Mouse (Mus musculus) 416B (cell line): Measurements from ENCODE around the gene Pold2.
"Not testable (repeated sequence)": the region's sequence is repeated elsewhere in the genome, so short reads cannot be mapped to it uniquely, and the experiment has no call there.

ENCODE experiments used
- DNase-seq: peaks from one replicate; pipeline ENCODE4 v3.0.0; 2011; ENCODE audit warnings: low read depth

Pold2 gene

DNA sequence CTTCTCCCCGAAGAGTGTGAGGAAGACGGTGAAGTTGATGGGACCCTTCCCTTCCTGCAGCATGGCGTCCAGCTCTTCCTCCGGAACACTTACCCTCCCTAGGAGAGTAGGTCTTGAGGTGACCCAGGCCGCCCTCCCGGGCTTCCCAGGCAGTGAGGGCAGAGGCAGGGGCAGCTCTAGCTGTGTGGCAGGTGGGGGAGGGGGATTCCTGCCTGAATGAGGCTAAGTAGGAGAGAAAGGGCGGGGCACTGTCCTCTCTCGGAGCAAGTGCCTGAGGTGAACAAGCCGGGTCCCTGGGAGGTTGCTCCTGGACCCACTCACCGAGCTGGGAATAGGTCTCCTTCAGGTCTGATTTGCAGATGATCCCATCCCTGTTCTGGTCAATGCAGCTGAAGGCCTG, 19.7 kb upstream of the Pold2 start:
- DNase-seq = no peak

DNA sequence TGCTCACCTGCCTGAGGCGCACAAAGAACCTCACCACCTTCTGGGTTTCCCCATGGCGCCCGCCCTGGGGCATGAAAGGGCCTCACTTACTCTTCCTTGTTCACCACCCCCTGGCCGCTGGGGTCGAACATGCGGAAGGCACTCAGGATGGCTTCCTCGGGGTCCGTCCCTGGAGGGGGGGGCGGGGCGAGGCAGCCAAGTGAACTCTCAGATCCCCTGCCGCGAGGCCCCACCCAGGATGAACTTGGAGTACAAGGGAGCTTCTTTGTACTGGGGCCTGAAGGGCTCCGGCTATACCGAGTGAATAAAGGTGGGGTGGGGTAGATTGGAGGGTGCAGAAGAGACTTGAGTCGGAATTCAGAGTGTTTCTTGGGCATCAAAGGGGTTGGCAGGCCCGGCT, 19.1 kb upstream of the Pold2 start:
- DNase-seq = no peak

DNA sequence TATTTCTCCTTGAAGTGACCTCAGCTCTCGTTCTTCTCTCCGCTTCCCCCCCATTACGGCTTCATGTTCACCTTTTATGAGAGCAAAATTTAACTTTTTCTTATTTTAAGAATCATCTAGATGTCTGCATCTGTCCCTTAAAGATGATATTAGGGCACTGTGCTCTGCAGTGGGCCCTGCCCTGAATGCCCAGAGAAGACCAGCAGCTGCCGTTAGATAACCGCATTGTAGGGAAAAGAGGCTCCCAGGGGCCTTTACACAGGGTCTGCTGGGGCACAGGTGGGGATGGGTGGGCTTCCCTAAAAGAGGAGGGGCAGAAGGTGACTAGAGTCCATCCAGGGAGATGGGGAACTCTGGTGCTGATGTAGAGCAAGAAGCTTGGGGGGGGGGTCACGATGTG, 15.7 kb upstream of the Pold2 start:
- DNase-seq = no peak

DNA sequence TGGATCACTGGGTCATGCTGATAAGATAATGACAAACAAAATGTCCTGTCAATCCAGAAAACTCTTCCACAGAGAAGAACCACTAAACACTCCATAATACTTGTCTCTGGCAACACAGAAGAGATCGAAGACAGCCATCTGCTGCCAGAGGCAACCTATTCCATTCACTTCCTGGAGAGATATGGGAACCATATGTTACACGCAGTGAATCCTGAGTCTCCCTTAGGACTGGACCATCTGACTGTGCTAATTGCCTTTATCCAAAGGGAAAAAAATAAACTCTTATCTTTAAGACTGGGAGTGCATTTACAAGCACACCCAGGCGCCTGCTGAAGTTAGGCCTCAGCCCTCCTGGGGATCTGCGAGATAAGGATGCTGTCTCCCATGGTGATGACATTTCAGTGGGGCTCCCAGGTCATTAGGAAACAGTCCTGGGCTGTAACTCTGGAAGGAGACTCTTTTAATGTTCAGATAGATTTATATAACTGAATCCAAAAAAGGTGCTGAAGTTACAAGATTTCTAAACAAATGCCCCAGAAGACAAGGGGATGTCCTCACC, 14.8 kb upstream of the Pold2 start:
- no peak for DNase-seq

DNA sequence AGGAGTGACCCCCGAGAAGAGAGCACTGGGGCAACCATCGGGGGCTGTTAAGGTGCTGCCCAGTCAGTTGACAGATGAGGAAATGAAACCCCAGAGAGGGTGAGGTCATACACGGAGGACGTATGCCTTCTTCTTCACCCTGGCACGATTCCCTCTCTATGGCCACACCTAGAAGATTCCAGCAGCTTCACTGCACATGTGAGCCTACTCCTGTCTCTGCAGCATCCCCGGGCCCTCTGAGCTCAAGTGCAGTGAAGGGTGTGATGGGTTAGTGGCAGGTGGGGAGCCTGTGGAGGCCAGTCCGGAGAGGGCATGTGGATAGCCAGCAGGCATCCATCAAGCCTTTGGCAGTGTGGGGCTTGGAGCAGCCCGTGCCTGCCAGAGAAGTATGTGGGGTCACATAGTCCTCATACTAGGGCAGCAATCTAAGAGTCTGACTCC, 14.1 kb upstream of the Pold2 start:
- DNase-seq = no peak

DNA sequence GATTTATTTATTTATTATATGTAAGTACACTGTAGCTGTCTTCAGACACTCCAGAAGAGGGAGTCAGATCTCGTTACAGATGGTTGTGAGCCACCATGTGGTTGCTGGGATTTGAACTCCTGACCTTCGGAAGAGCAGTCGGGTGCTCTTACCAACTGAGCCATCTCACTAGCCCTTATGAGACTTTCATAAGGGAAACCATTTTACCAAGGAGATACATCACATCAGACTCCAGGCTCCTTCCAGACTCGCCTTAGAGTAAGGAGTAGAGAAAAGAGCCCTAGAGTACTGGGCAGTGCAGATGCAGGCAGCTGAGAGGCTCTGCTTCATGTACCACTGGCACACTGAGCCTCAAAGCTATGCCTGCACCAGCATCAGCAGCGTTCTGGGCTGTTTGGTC, 10.5 kb upstream of the Pold2 start:
- DNase-seq = not testable (repeated sequence)

DNA sequence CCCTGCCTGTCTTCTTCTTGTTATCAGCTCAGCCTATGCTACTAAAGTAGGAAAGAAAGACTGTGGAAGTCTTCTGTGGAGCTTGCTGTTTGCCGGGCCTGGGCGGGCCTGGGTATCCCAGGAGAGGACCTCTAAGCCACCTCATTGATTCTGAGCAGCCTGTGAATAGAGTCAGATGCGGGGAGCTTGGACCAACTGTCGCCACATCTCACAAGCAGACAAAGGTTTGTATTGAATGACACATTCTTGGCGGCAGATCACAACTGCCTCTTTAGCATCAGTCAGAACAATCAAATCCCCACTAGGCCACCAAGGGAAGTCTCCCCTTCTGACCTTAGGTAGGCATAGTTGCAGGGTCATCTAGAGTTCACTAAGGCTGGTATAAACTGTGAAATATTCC, 9.2 kb upstream of the Pold2 start:
- no peak for DNase-seq

DNA sequence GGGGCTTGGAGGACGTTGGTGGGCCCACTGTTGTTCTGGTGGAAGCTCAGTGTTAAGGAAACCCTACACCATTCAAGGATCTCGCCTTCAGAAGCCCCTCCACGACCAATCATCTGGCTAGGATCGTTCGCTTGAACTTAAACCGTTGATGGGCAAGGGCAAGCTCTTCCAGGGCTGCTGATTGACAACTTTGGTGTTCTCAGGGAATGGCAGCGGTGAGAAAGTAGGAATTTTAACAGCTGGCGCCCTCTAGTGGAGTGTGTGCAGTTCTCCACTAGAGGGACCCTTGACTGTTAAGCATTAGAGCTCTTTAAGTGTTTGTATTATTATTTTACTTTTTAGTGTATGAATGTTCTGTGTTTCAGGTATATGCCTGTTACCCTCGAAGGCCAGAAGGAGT, 8.1 kb upstream of the Pold2 start:
- peak; percentile 72 for DNase-seq

DNA sequence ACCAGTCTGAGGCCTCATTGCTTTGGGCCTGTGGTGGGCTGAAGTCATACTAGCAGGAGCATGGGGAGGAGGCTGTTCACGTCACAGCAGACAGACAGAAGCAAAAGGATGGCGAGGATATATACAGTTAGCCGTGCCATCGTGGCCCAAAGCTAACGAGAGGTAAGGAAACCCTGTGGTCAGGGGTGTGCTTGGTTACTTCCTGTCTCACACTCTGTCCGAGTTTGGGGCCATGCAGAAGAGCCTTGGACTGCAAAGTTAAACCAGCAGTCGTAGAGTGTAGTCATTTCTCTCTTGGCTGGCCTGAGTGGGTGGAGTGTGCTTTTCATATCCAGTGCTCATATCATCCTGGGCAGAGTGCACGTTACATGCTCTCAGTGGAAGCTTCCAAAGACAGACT, 4.4 kb upstream of the Pold2 start:
- DNase-seq = peak; percentile 78

DNA sequence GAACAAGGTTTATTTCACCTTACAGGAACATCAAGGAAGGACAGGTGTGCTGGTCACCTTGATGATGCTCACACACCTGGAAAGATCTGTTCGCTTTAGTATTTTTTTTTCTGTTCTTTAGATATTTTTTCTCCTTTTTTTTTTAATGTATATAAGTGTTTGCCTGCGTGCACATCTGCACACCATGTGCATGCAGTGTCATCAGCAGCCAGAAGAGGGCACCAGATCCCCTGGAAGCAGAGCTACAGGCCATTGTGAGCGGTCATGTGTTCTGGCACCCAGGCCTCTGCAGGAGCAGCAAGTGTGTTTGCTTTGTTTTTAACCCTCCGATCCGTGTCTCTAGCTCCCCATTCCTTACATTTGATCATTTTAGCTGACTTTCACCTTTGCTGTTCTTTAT, 1.8 kb upstream of the Pold2 start:
- DNase-seq = peak; percentile 78

DNA sequence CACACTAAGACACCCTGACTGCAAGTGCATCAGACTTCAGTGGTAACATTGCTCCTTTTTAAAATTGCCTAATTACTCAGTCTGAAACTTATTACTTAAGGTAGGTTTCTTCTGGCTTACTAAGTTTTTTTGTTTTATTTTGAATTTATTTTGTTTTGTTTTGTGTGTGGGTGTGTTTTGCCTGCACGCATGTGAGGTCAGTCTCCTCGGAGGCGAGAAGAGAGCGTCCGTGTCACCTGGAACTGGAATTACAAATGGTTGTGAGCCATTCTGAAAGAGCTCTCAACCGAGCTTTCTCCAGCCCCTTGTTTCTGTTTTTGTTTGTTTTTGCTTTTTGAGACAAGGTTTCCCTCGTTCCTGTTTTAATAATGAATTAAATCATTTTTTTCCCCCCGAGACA, 569 bp upstream of the Pold2 start:
- DNase-seq = no peak

DNA sequence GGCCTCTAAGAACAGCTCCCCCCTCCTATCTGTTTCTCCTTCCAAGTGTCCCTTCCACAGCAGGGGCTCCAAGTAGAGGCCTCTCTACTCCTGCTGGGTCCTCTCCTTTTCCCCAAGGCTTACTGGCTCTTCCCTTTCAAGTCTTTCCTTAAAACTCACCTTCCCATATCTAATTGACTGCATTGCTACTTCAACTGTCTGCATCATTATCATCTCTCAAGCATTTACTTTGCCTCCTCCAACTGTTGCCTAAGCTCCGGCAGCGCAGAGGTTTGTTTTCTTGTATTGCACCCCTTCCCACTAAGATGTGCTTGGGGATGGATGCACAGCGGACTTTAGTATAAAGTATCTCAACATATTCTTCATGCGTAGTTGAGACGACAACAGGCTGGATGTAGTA, 671 bp downstream of the Pold2 start:
- DNase-seq = no peak

DNA sequence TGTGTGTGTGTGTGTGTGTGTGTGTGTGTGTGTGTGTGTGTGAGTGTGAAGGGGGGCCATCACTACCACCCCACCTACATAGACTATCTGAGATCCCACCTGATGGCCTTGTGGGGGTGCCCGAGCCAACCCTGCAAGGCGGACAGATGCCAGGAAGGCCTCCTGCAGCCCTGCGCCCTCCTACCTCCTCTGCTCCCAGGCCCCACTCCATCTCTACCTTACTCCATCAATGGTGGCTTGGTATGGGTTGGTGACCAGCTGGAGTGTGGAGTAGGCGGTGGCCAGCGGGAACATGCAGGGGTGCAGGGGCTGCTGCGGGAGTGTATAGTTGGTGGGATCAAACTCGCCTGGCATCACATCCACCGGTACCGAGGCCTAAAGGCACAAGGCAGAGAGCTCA, 4.9 kb downstream of the Pold2 start:
- DNase-seq = no peak

DNA sequence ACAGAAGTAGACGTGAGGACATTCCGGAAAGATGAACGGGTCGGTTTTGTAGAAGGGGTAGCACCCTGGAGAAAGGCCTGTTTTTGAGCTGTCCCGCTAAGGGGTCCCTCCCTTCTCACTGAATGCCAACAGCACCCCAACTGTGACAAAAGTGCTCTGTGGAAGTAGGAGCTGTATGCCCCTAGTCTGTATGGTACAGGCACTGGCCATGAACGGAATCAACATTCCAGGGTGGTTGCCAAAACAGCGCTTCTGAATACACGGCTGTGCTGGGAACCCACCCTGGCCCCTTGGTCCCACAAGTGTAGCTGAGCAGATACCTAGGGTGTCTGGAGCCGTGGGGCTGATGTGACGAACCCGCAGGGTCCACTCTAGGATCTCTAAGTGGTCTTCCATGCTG, 5.4 kb downstream of the Pold2 start:
- DNase-seq = no peak

DNA sequence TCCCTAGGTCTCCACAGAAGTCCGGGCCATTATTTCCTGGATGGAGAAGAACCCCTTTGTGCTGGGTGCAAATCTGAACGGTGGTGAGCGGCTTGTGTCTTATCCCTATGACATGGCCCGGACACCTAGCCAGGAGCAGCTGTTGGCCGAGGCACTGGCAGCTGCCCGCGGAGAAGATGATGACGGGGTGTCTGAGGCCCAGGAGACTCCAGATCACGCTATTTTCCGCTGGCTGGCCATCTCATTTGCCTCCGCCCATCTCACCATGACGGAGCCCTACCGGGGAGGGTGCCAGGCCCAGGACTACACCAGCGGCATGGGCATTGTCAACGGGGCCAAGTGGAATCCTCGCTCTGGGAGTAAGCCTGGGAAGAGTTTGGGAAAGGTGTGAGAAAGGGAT, 8.0 kb downstream of the Pold2 start:
- no peak for DNase-seq

DNA sequence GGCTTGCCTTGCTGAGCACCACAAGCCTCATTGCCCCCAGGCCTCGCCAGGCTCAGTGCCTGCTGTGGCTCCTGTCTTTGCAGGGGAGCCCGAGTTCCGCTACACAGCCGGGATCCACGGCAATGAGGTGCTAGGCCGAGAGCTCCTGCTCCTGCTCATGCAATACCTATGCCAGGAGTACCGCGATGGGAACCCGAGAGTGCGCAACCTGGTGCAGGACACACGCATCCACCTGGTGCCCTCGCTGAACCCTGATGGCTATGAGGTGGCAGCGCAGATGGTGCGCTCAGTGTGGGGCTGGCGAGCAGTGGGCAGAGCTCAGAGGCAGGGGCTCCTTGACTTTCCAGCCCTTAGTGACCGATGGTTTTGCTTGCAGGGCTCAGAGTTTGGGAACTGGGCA, 8.8 kb downstream of the Pold2 start:
- no peak for DNase-seq

DNA sequence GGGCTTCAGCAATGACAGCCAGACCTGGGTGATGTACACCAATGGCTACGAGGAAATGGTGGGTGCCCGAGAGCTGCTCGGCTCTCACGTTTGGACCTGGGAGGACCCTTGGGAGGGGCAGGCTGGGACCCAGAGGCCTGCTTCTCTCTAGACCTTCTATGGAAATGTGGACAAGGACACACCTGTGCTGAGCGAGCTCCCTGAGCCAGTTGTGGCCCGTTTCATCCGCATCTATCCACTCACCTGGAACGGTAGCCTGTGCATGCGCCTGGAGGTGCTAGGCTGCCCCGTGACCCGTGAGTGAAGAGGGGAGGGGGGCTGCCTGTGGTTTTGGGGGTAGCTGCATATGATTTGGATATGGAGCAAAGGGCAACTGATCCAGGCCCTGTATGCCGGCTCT, 9.8 kb downstream of the Pold2 start:
- DNase-seq = no peak

DNA sequence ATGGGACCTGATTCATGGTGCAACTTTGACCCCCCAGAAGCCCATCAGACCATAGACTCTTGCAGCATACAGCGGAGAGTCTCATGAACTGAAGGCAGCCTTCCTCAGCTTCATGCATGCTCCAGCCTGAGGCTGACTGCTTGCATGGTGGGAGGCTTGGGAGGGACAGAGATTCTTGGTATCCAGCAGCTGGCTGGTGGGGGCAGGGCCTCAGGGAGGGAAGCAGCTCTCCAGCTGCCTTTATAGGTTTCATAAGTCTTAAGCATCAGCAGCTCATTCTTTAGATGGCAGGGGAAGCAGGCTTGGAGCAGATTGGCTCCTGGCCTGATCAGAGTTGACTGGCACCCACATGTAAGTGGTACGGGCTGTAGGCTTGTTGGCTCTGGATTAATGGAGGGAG, 10.9 kb downstream of the Pold2 start:
- no peak for DNase-seq

DNA sequence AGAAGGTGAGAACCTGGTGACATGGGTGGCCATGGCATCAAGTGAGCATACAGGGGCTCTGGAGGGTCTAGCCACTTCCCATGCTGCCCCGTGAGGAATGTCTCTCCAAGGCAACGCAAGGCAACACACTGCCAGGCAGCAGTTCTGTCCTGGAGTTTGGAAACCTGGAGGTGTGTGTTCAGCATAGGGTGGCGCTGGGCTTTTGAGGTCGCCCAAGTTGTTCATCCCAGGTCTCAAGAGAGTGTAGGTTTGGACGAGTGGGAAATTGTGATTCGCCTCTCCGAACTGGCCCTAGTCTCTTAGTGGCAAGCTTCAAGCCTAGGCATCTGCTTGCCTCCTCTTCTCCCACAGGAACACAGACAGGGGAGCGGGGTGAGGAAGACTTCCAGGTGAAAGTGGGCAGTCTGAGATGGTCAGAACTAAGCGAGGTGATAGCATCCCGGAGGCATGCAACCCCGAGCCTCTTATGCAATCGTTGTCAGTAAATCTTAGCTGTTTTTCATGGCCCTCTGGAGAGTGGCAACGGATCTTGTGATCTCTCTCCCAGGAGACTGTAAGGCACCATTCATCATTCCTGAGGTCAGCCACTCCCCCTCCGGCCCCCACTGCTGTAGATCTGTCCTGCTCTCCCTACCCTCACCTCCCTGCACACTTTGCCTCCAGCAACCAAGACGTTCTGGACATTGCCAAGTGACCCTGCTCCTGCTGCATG, 15.5 kb downstream of the Pold2 start:
- DNase-seq = no peak

DNA sequence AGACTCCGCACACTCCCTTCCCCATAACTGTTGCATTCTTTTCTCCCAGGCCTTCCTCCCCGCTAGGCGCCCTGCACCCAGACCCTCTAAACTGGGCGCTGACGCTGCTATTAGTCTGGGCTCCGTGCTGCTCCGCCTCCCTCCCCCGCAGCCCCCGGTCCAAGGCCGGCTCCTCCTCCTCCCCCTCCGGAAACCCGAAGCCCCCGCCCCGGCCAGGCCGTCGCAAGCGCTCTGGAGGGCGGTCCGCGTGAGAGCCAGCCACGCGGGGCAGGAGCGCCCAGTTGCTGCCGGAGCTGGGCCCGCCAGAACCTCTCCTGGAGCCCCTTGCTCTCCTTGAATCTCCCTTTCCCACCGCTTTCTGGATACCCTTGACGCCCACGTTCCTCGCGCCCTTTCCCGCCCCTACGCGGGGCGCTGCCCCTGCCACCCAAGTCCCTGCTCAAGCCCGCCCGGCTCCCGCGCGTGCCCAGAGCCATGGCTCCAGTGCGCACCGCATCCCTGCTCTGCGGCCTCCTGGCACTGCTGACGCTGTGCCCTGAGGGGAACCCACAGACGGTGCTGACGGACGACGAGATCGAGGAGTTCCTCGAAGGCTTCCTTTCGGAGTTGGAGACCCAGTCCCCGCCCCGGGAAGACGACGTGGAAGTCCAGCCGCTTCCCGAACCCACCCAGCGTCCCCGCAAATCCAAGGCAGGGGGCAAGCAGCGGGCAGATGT, 16.3 kb downstream of the Pold2 start, which contains the start of gene Aebp1:
TSS of gene Aebp1 (plus strand) at position 270 of the 716 bp plus-strand sequence.
- DNase-seq = no peak

DNA sequence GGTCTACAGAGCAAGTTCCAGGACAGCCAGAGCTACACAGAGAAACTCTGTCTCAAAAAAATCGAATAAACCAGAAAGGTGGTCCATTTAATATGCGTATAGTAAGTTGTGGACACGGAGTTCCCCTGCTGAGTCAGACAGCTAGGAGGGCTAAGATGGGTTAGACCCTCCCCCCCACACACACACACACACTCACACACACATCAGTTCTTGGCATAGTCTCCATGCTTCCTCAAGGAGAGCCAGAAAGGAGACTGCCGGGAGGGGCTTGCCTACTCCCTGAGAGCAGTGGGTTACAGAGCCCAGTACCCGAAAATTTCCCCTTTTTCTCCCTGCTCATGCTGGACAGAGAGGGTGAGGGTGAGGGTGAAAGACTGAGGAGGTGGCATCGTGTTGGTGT, 17.5 kb downstream of the Pold2 start:
- DNase-seq = no peak

DNA sequence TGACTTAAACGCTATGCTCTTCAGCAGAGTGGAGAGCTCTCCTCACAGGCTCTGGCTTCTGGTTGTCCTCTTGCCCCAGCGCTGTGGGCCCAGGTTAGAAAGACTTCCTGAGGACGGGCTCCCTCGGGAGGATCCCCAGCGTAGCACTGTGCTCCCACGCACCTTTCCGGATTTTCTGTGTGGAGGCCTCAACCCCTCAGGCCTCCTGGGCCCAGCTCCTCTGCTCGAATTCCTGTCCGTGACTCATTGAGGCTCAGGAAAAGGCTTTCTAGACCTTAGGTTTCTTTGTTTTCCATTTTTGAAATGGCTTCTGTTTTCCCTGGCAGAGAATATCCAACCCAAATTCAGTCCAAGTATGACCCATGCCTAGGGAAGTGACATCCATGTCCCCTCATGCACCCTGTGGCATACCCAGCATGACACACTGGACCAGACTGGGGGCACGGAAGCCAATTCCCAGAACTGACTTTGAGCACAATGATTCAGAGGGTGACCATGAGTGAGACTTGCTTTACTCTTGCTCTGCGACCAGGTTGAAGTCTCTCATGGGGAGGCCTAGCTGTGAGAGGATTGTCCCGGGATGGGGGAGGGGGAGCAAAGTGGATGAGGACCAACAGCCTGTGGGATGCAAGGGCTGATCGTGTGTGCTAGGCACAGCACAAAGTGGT, 18.1 kb downstream of the Pold2 start:
- DNase-seq = no peak

DNA sequence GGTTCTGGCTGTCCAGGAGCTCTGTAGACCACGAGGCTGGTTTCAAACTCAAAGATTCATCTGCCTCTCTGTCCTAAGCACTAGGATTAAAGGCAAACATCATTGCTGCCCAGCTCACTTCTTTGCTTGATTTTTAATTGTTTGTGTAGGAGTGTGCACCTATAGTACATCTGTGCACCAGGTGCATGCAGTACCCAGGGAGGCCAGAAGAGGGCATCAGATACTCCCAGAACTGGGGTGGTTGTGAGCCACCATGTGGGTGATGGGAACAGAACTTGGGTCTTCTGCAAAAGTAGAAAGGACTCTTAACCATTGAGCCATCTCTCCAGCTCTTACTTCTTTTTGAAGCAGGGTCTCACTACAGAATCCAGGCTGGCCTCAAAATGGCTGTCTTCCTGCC, 19.4 kb downstream of the Pold2 start:
- no peak for DNase-seq
